Mouse (Mus musculus): ENCODE measurements around the gene Sept8. TPM values are rescaled to one million over a fixed set of nuclear protein-coding genes. Genes with fewer than 3 reads are reported as not detected.

Sept8 gene
- 44.8 and 54.6 TPM in 2 replicates for total RNA-seq (2014; rRNA removed)
- polyA plus RNA-seq (2015; fragmentation: Nextera tagmentation; extraction: Ambion mirVana), result 18.7 and 19.7 TPM in 2 replicates

DNA sequence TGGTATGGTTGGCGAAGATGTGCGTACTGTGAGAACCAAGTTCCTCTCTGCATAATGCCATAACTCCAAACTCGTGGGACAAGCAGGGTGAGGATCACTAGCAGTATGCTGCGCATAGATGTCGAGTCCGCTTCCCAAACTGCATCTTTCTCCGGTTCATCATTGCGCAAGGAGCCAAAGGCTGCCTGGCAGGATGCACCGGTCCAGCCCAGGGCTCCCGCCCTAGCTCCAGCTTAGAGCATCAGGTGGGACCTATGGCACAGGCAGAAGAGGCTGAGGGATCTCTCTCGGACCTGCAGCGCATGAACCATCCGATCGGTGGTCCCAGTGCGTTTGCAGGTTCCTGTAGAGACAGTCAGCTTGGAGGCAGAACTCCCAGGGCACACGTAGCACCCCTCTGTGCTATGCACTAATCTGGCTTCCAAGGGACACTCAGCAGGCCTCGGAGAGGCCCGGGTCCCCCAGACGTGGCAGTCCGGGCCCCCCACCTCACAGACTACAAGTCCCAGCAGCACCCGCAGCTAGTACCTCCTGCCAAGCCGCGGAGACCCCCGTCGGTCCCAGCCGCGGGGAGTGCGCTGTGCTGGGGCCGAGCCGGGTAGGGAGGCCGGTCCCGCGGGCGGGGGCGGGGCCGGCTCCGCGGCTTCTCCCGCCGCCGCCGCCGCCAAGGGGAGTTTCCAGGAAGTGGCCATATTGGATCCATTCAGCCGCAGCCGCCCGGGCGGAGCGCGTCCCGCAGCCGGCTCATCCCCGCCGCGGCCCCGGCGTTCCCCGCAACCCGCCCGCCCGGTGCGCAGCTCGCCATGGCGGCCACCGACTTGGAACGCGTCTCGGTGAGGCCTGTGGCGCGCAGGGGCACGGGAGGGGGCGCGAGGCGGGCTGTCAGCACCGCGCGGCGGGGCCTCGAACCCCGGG lies at the start of gene Sept8:
Gene Sept8, plus strand, starts transcription at position 51 of the 915 bp plus-strand sequence.
- H3K9ac ChIP-seq (replicated peaks; ENCODE audit: low read length, poor library complexity, severe bottlenecking), result peak within 1 kb of the TSS; percentile 91
- no peaks in the 10 kb centered on the region for H3K9me3 ChIP-seq (ENCODE audit: low read length)
- H3K27ac ChIP-seq (ENCODE audit: low read depth, low read length), result peak within 1 kb of the TSS; percentile 75
- H3K4me3 ChIP-seq (ENCODE audit: low read depth, low read length), result peak within 1 kb of the TSS; percentile 83
- H3K4me1 ChIP-seq (ENCODE audit: insufficient read depth, low read length), result 0 out of 2 replicates have a peak, but pooled peaks cover 2% of the 10 kb centered on the region
- TF ChIP-seq CTCF (IDR thresholded peaks at IDR 0.05), result no peak
- ATAC-seq (ENCODE audit: low FRiP score), result peak; percentile 84
- DNase-seq (ENCODE audit: low spot score), result peak; percentile 61
- WGBS, result 6% methylated on average over 67 of the region's 79 CpGs
- no peaks in the 10 kb centered on the region for H3K36me3 ChIP-seq (ENCODE audit: insufficient read depth, low read length)
- H3K4me2 ChIP-seq (ENCODE audit: low read depth, low read length, poor library complexity, severe bottlenecking), result peak within 1 kb of the TSS; percentile 86
- H3K27me3 ChIP-seq (ENCODE audit: insufficient read depth, low read length), result no peaks in the 10 kb centered on the region

DNA sequence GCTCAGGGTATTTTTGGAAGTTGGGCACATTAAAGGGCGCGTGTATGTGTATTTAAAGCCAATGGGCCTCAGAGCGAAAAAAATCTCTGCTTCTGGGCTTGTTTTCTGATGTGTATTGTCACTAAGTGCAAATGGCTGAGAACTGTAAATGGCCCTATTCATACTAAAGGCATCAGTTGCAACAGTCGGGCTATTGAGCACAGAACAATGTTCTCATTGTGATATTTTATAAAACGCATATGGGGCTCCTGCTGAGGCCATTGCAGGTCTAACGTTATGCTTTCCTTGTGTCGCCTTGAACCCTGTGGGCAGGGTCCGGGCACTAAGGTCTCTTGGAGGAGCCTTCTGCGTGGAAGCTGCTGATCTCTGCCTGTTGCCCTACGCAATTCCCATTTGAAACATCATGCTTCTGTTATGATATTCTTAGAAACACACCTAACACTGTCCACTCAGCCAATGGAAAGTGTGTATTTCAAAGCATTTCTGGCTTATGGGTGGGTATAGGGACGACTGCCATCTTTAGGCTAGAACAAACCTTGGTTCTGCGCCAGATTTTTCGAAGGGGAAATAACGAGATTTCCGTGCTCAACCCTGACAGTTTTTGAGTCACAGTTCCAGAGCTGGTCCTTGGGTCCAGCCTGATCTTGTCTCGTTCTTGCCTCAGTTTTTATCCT lies 49.6 kb upstream of the Sept8 start:
- no peak for ATAC-seq (ENCODE audit: low FRiP score)
- 31% methylated on average over 16 of the region's 16 CpGs for WGBS
- H3K4me2 ChIP-seq (ENCODE audit: low read depth, low read length, poor library complexity, severe bottlenecking), result peak overlapping the region; percentile 45; the same call in 1 of the 2 replicates
- H3K27ac ChIP-seq (ENCODE audit: low read depth, low read length), result peak overlapping the region; percentile 47; the same call in 1 of the 2 replicates
- TF ChIP-seq CTCF (IDR thresholded peaks at IDR 0.05), result no peak
- peaks cover 22% of the 10 kb centered on the region for H3K27me3 ChIP-seq (ENCODE audit: insufficient read depth, low read length)
- no peaks in the 10 kb centered on the region for H3K9me3 ChIP-seq (ENCODE audit: low read length)
- no peak overlapping the region for H3K4me3 ChIP-seq (ENCODE audit: low read depth, low read length)
- H3K4me1 ChIP-seq (ENCODE audit: insufficient read depth, low read length), result no peaks in the 10 kb centered on the region
- H3K9ac ChIP-seq (replicated peaks; ENCODE audit: low read length, poor library complexity, severe bottlenecking), result no peak overlapping the region
- no peak for DNase-seq (ENCODE audit: low spot score)
- H3K36me3 ChIP-seq (ENCODE audit: insufficient read depth, low read length), result no peaks in the 10 kb centered on the region

GRCm38 (mm10) chr11:53469968-53470695 lies 48.9 kb upstream of the Sept8 start, which contains the start of gene Gm9837:
Gene Gm9837 (minus strand): TSS chr11:53470479.
- 2% methylated on average over 29 of the region's 29 CpGs for WGBS
- Histone ChIP-seq H3K4me1 (ENCODE audit: insufficient read depth, low read length) (no peaks in the 10 kb centered on the region), H3K9me3 (ENCODE audit: low read length) (no peaks in the 10 kb centered on the region), H3K9ac (replicated peaks; ENCODE audit: low read length, poor library complexity, severe bottlenecking) (0 out of 2 replicates have a peak within 1 kb of the TSS, but pooled peaks have one; percentile 36), H3K27me3 (ENCODE audit: insufficient read depth, low read length) (peaks cover 15% of the 10 kb centered on the region), H3K27ac (ENCODE audit: low read depth, low read length) (peak within 1 kb of the TSS; percentile 47), H3K36me3 (ENCODE audit: insufficient read depth, low read length) (no peaks in the 10 kb centered on the region), H3K4me2 (ENCODE audit: low read depth, low read length, poor library complexity, severe bottlenecking) (peak within 1 kb of the TSS; percentile 45), H3K4me3 (ENCODE audit: low read depth, low read length) (peak within 1 kb of the TSS; percentile 19; the same call in 1 of the 2 replicates)
- ATAC-seq (ENCODE audit: low FRiP score) (peak; percentile 80), DNase-seq (ENCODE audit: low spot score) (peak; percentile 94)
- peak; percentile 93 for TF ChIP-seq CTCF (IDR thresholded peaks at IDR 0.05)

- H3K9me3 ChIP-seq (ENCODE audit: low read length), result no peaks in the 10 kb centered on the region
- DNase-seq (ENCODE audit: low spot score) (no peak), ATAC-seq (ENCODE audit: low FRiP score) (no peak)
- H3K4me1 ChIP-seq (ENCODE audit: insufficient read depth, low read length), result peaks cover 6% of the 10 kb centered on the region; the same call in 1 of the 2 replicates
- no peaks in the 10 kb centered on the region for H3K36me3 ChIP-seq (ENCODE audit: insufficient read depth, low read length)
- H3K9ac ChIP-seq (replicated peaks; ENCODE audit: low read length, poor library complexity, severe bottlenecking), result no peak overlapping the region
- TF ChIP-seq CTCF (IDR thresholded peaks at IDR 0.05), result peak; percentile 45
- WGBS, result 92% methylated on average over 3 of the region's 3 CpGs
- H3K27ac ChIP-seq (ENCODE audit: low read depth, low read length), result no peak overlapping the region
- H3K4me2 ChIP-seq (ENCODE audit: low read depth, low read length, poor library complexity, severe bottlenecking), result no peak overlapping the region
- peaks cover 6% of the 10 kb centered on the region; the same call in 1 of the 2 replicates for H3K27me3 ChIP-seq (ENCODE audit: insufficient read depth, low read length)
- no peak overlapping the region for H3K4me3 ChIP-seq (ENCODE audit: low read depth, low read length)
Observed at GRCm38 (mm10) chr11:53472709-53473108, 46.3 kb upstream of the Sept8 start.

- ATAC-seq (ENCODE audit: low FRiP score) (no peak), DNase-seq (ENCODE audit: low spot score) (no peak)
- Histone ChIP-seq H3K4me1 (ENCODE audit: insufficient read depth, low read length) (peaks cover 9% of the 10 kb centered on the region; the same call in 1 of the 2 replicates), H3K27ac (ENCODE audit: low read depth, low read length) (0 out of 2 replicates have a peak overlapping the region, but pooled peaks have one; percentile 18), H3K27me3 (ENCODE audit: insufficient read depth, low read length) (peaks cover 24% of the 10 kb centered on the region), H3K9ac (replicated peaks; ENCODE audit: low read length, poor library complexity, severe bottlenecking) (no peak overlapping the region), H3K4me2 (ENCODE audit: low read depth, low read length, poor library complexity, severe bottlenecking) (peak overlapping the region; percentile 23), H3K4me3 (ENCODE audit: low read depth, low read length) (peak overlapping the region; percentile 0; the same call in 1 of the 2 replicates), H3K9me3 (ENCODE audit: low read length) (no peaks in the 10 kb centered on the region), H3K36me3 (ENCODE audit: insufficient read depth, low read length) (no peaks in the 10 kb centered on the region)
- no peak for TF ChIP-seq CTCF (IDR thresholded peaks at IDR 0.05)
- WGBS, result 8% methylated on average over 8 of the region's 8 CpGs
Observed at GRCm38 (mm10) chr11:53475620-53476019, 43.4 kb upstream of the Sept8 start.

Measured in midbrain, postnatal 0 days (tissue).